Mouse (Mus musculus) lung, postnatal 0 days (tissue): ENCODE results near the gene Cbfb.

Source experiments
- CTCF ChIP-seq: IDR thresholded peaks from 2 replicates; pipeline ENCODE4 v1.5.1; 2016; ENCODE audit warnings: antibody characterized with exemption, mild to moderate bottlenecking
- EP300 ChIP-seq: IDR thresholded peaks from 2 replicates; pipeline ENCODE4 v1.6.1; 2016; ENCODE audit warnings: antibody characterized with exemption, mild to moderate bottlenecking, control low read depth

DNA sequence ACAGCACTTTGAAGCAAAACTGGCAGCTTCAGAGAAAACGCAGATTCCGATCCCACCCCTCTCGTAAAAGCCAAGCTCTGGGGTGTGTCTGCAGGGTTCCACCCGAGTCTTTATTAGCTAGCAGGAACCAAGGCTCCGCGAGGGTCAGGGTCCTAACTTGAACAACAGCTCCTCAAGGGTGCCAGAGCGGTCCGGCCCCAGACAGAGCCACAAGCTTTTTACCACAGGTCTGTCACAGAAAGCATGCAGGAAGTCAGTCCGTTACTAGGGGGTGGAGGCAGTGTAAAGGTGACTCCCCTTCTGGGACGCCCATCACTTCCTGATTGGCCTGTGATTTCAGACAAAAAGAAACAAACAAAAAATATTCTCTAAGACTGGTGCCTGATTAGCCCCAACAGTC is 94.7 kb downstream of the Cbfb start:
- TF ChIP-seq CTCF (no peak), EP300 (no peak)
